Mouse (Mus musculus) bone marrow macrophage, adult 2 months (primary cell): ENCODE results near the gene Pten.

Experiments
- CTCF ChIP-seq: IDR thresholded peaks from 2 replicates; pipeline ENCODE4 v1.5.1; 2012; ENCODE audit warnings: low read depth, mild to moderate bottlenecking, low read length, moderate library complexity
- POLR2A ChIP-seq: IDR thresholded peaks from 2 replicates; pipeline ENCODE4 v1.6.1; 2012; ENCODE audit warnings: mild to moderate bottlenecking, low read depth, low read length, borderline replicate concordance

GRCm38 (mm10) chr19:32737844-32738243, 19.5 kb upstream of the Pten start:
- TF ChIP-seq POLR2A (no peak), CTCF (no peak)
